Mouse (Mus musculus) adrenal gland, postnatal 14 days (tissue): ENCODE data around the gene Pnpla3. TPM values are rescaled to one million over a fixed set of nuclear protein-coding genes. Genes with fewer than 3 reads are reported as not detected.

Source experiments
- DNase-seq: peaks from one replicate; pipeline ENCODE4 v3.0.0; 2021; ENCODE audit warnings: mixed read lengths
- microRNA-seq, 2 experiments: library from miRNA; unstranded; fragments of <30 nt; microRNA quantifications; one replicate each; pipeline ENCODE4 v1.2.0; 2021
- total RNA-seq: library from RNA; stranded (reverse); gene quantifications from 2 replicates; pipeline ENCODE4 v1.2.3, GENCODE M21; 2021

The Pnpla3 gene
- total RNA-seq, 1 experiment from 2014 or later: 65.0 TPM

GRCm38 (mm10) chr15:84217969-84218782 lies 50.5 kb downstream of the Pnpla3 start:
- DNase-seq: no peak

- peak; percentile 59 for DNase-seq
Observed at GRCm38 (mm10) chr15:84218783-84219271, 51.2 kb downstream of the Pnpla3 start.

DNA sequence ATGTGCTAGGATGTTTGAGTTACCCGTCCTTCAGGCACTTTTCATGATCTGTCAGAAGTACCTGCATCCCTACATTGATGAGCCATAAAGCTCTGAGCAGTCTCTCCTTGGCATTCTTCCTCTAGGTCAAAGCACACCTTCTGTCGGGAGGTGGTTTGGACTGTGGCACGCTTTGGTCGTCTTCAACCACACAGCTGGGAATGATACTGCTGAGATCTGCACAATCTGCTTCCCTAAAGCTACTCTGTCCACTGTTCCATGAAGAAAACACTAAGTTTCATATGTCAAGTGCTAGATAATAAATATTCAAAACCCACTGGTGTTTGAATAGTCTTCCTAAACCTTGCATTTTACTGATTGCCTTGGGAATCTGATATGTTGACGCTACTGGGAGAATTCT lies 53.9 kb downstream of the Pnpla3 start:
- DNase-seq: no peak

- DNase-seq: peak; percentile 62
Observed at GRCm38 (mm10) chr15:84223423-84223822, 55.8 kb downstream of the Pnpla3 start.

DNA sequence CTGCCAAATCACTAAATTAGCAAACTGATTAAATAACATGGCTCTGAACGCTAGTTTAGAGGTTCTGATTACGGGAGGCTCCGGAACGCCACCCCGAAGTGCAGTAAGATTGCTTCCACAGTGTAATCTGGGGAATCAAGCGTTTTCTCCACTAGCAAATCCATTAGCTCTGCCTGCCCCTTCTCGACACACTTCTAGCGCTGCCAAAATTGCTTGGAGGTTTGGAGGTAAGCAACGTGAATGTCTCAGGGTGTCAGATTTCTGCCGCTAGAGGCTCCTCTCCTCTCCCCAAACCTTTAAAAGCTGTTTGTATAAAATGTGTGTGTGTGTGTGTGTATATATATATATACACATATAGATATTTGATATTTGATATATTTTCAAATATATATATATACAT lies 57.1 kb downstream of the Pnpla3 start:
- DNase-seq: no peak

- no peak for DNase-seq
Observed at GRCm38 (mm10) chr15:84226918-84227317, 59.3 kb downstream of the Pnpla3 start.

DNA sequence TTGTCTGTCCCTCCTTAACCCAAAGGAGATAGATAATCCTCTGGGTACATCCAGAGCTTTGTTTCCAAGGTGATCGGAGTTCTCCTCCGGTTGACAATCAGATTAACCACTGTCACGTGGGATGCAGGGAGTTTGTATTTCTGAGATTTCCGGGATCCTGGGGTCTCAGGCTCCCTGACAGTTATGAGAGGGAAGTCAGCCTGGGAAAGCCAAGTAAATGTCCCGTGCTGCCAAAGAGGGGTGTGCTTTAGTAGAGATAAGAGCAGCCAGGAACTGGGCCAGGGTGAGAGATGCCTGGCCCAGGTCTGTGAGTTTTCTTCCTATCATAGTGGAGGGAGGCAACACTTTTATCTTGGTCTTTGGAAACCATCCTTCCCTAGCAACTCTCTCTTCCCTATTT lies 63.0 kb downstream of the Pnpla3 start:
- peak; percentile 24 for DNase-seq

- peak; percentile 40 for DNase-seq
Observed at GRCm38 (mm10) chr15:84231113-84231712, 63.6 kb downstream of the Pnpla3 start.

DNA sequence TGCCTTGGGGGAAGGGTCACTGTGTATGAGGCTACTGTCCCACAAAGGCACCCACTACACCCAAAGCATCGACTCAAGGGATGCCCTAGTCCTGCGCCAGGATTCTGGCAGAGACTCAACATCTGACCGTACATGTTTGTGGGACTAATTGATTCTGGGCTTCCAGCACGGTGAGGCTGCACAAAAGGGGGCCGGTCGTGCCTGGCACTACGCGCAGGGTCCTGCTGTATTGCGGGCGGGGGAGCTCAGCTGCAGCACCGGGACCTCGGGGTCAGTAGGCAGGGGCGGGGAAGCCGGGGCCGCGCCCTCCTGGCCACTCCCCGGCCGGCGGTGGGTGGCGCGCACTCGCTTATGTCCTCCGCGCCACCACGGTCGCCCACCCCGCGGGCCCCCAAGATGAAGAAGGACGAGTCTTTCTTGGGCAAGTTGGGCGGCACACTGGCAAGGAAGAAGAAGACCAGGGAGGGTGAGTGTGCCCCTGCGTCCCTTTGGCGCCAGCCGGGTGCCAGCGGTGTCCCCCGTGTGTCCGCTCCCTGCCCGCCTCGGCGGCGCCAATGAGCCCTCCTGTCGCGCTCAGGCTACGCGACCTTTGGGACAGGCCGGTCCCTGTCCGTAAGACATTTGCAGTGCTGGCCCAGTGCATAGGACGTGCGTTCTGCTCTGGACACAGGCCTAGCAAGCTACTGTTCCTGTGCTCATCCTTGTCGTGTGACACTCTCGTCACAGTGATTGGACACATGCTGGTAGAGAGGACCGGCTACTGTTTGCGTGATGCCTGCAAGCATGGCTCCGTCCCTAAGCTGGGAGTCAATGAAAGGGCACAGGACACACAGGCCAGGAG lies 64.3 kb downstream of the Pnpla3 start, which contains the start of gene Parvb:
Gene Parvb (plus strand): TSS at position 323 of the 841 bp plus-strand sequence.
- peak; percentile 75 for DNase-seq

DNA sequence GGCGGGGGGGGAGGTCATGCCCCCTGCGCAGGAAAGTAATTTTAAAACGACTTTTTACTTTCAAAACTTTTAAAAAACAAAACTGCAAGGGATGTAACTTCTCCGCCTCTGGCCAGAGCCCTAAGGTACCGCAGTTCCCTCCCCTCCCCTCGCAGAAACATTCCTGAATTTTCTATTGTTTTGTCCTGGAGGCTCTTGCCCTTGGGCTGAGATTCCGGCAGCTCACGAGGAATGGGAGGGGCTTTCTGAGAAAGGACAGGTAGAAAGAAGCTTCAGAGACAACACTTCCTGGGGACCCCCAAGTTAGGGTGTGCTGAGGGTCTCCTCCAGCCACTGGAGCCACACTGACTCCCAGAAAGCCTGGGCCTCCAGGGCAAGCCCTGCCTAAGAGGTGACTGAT lies 65.0 kb downstream of the Pnpla3 start:
- DNase-seq: no peak

DNA sequence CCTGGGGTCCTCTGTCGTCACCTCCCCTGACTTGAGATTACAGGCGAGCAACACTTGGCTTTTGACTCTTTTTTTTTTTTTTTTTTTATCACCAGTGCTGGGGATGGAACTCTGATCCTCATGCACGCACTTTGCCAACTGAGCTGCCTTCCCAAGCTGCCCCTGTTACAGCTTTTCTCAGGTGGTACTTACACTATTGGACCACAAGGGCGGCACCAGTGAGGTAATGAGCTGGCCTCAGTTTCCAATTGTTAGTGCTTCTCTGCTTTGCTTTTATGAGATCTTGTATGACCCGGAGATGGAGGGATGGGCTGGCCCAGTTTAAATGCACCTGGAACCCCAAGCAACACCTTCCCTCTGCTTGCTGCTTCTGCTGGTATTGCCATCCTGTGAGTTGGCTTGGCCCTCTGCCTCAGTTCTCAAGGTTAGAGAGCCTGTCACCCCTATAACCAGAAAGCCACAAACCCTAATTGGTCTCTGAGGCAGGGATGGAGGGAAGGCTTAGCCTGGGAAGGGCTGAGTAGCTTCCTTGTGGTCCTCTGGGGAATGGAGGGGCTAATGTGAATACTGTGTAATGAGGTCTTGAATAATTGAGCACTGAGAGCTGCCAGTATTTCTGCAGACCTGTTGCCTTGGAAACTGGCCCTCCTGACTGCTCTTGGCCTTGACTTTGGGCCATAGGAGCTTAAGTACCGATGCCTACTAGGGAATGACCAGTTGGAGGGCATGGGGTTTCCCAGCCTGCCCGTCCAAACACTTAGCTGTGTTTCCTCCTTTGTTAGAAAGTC lies 67.4 kb downstream of the Pnpla3 start:
- DNase-seq: no peak

DNA sequence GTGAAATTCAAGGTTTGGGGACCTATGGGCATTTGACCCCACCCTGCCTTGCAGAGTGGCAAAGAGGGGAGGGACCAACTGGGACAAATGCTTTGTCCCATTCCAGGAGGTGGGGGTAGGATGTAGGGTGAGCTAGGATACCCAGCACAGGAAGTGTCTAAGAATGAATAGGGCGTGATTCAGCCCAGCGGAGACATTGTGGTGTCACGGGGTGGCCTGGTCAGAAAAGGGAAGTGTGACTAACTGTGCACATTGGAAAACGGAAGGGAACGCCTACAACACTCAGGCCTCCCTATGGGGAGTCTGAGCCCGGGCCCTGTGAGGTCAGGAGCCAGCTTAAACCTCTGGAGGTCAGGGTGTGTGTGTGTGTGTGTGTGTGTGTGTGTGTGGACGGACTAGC lies 68.0 kb downstream of the Pnpla3 start:
- peak; percentile 70 for DNase-seq

Small RNA genes lying within 50 kb of the gene (microRNA-seq; reads per million reads assigned to microRNA genes)
- gene Mir6392: 0 to 0.38 reads per million in 2 experiments

Other genes with a start within 250 kb of the Pnpla3 start
- gene Efcab6, start 102.5 kb upstream of the Pnpla3 start, total RNA-seq: not detected in 2 replicates
- gene Sult4a1, start 62.1 kb upstream of the Pnpla3 start, total RNA-seq: 4.2 and 8.4 TPM in 2 replicates
- gene Pnpla5, start 44.7 kb upstream of the Pnpla3 start, total RNA-seq: 0.19 TPM in 1 of 2 replicates, not detected in the other
- gene Samm50, start 24.4 kb downstream of the Pnpla3 start, total RNA-seq: 213 and 228 TPM in 2 replicates
- gene Parvb, start 64.2 kb downstream of the Pnpla3 start, total RNA-seq: 26.6 and 40.0 TPM in 2 replicates
- 1.3 and 6.9 TPM in 2 replicates for gene Parvg, start 156.2 kb downstream of the Pnpla3 start, total RNA-seq